Mouse (Mus musculus) limb, embryonic 11.5 days (tissue): Measurements from ENCODE around the gene Cfdp1. TPM values are rescaled to one million over a fixed set of nuclear protein-coding genes. Genes with fewer than 3 reads are reported as not detected.

Experiments used
- ATAC-seq: fragments of 200-750 bp; cut with Nextera tagmentation; 2 replicates; pipeline ENCODE4 v1.8.0; 2017; ENCODE audit warnings: low read depth; ENCODE audit not compliant: insufficient number of reproducible peaks, low FRiP score, low TSS enrichment
- DNase-seq: peaks from one replicate; pipeline ENCODE4 v3.0.0-alpha.2; 2015; ENCODE audit warnings: low spot score
- H3K27ac ChIP-seq: fragments of 300-500 bp; sonication (generic); replicated peaks from 2 replicates; pipeline ENCODE4 v1.5.1; 2014; ENCODE audit warnings: low read depth, mild to moderate bottlenecking, low read length
- H3K27me3 ChIP-seq: fragments of 300-500 bp; sonication (generic); 2 replicates; pipeline ENCODE4 v1.6.1; 2014; ENCODE audit warnings: mild to moderate bottlenecking, low read length, mixed read lengths; ENCODE audit not compliant: control insufficient read depth, insufficient read depth
- H3K36me3 ChIP-seq: fragments of 300-500 bp; sonication (generic); 2 replicates; pipeline ENCODE4 v1.6.1; 2014; ENCODE audit warnings: mild to moderate bottlenecking, low read length, moderate library complexity, mixed read lengths; ENCODE audit not compliant: control insufficient read depth, insufficient read depth
- H3K4me1 ChIP-seq: fragments of 300-500 bp; sonication (generic); 2 replicates; pipeline ENCODE4 v1.6.1; 2014; ENCODE audit warnings: low read length, mixed read lengths; ENCODE audit not compliant: control insufficient read depth, insufficient read depth
- H3K4me2 ChIP-seq: fragments of 300-500 bp; sonication (generic); 2 replicates; pipeline ENCODE4 v1.6.1; 2014; ENCODE audit warnings: low read depth, mild to moderate bottlenecking, moderate library complexity; ENCODE audit not compliant: severe bottlenecking
- H3K4me3 ChIP-seq: fragments of 300-500 bp; sonication (generic); 2 replicates; pipeline ENCODE4 v1.5.1; 2014; ENCODE audit warnings: low read depth, low read length
- H3K9ac ChIP-seq: fragments of 300-500 bp; sonication (generic); 2 replicates; pipeline ENCODE4 v1.6.1; 2014; ENCODE audit warnings: mild to moderate bottlenecking, low read length
- H3K9me3 ChIP-seq: fragments of 300-500 bp; sonication (generic); 2 replicates; pipeline ENCODE4 v1.6.1; 2016; ENCODE audit warnings: low read length; ENCODE audit not compliant: control insufficient read depth
- WGBS: fragments of 180-500 bp; shearing (Covaris S2); extraction: QIAGEN DNeasy Blood & Tissue Kit; methylation state at CpG from one replicate; pipeline ENCODE4 v1.1.7; 2014; 5-methylcytosine and 5-hydroxymethylcytosine counted together
- polyA plus RNA-seq: library from polyadenylated mRNA; unstranded; fragments of >200 nt; fragmentation: Nextera tagmentation; extraction: Ambion mirVana; gene quantifications from 2 replicates; pipeline ENCODE4 v1.2.1, GENCODE M21; 2014

The Cfdp1 gene
- polyA plus RNA-seq, 1 experiment from 2014 or later = 268 TPM

DNA sequence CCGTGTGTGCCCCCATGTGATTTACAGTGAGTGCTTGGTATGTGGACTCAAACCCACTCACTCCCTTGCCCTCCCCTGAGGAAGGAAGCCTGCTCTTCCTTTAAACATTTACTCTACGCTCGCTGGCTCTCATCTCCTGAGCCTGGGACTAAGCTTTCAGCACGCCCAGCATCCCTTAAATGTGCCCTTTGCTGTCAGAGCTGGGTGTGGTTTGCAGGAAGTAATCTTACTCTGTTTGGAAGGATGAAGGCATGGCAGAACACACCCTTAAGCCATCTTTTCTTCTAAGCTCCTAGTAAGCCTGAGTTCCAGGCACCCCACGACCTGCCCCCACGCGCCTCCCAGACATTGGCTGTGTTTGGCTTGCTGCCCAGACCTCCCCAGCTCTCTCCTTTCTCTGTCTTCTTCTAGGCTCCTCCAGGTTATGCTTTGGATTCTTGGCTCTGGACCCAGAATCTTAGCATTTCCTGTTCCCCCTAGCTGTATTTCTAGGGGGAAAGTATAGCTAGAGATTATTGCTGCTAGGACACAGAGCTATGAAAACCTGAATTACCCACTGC, 34.1 kb upstream of the Cfdp1 start:
- H3K27me3 ChIP-seq = peaks cover 33% of the 10 kb centered on the region
- no peaks in the 10 kb centered on the region for H3K36me3 ChIP-seq
- ATAC-seq = no peak
- no peak overlapping the region for H3K4me2 ChIP-seq
- no peaks in the 10 kb centered on the region for H3K9me3 ChIP-seq
- H3K27ac ChIP-seq = no peak overlapping the region
- DNase-seq = no peak
- H3K9ac ChIP-seq = no peak overlapping the region
- H3K4me3 ChIP-seq = no peak overlapping the region
- WGBS = 56% methylated on average over 7 of the region's 7 CpGs
- H3K4me1 ChIP-seq = peaks cover 8% of the 10 kb centered on the region

DNA sequence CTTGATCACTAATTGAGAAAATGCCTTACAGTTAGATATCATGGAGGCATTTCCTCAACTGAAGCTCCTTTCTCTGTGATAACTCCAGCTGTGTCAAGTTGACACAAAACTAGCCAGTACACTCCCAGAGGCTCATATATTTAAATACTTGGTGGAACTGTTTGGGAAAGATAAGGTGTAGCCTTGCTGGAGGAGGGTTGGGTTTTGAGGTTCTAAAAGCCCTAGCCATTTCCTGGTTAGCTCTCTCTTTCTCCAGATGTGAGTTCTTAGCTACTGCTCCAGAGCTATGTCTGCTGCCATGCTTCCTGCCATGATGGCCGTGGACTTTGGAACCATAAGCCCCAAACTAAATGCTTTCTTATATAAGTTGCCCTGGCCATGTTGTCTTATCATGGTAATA, 33.4 kb upstream of the Cfdp1 start:
- Histone ChIP-seq H3K4me2 (no peak overlapping the region), H3K9ac (no peak overlapping the region), H3K36me3 (no peaks in the 10 kb centered on the region), H3K9me3 (no peaks in the 10 kb centered on the region), H3K4me3 (no peak overlapping the region), H3K4me1 (peaks cover 8% of the 10 kb centered on the region), H3K27me3 (peaks cover 33% of the 10 kb centered on the region), H3K27ac (no peak overlapping the region)
- DNase-seq (no peak), ATAC-seq (no peak)
- WGBS = 82% methylated on average over 1 of the region's 1 CpGs

DNA sequence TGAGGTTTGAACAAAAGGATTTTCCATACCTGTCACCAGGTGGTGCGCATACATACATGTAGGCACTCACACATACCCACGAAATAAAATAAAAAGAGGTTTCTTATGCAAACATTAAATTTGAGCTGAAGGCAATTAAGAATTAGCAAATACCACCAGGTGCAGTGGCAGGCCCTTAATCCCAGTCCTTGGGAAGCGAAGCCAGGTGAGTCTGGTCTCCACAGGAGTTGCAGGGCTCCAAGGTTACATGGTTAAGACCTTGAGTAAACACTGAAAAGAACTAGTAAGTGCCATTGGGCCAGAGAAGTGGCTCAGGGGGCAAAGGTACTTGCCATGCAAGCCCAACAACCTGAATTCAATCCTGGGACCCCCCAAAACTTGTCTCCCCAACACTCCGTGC, 29.5 kb upstream of the Cfdp1 start:
- Histone ChIP-seq H3K4me3 (no peak overlapping the region), H3K36me3 (no peaks in the 10 kb centered on the region), H3K4me1 (no peaks in the 10 kb centered on the region), H3K27me3 (peaks cover 4% of the 10 kb centered on the region), H3K9ac (no peak overlapping the region), H3K27ac (no peak overlapping the region), H3K4me2 (no peak overlapping the region), H3K9me3 (no peaks in the 10 kb centered on the region)
- WGBS = 90% methylated on average over 4 of the region's 4 CpGs
- DNase-seq = no peak
- ATAC-seq = no peak

DNA sequence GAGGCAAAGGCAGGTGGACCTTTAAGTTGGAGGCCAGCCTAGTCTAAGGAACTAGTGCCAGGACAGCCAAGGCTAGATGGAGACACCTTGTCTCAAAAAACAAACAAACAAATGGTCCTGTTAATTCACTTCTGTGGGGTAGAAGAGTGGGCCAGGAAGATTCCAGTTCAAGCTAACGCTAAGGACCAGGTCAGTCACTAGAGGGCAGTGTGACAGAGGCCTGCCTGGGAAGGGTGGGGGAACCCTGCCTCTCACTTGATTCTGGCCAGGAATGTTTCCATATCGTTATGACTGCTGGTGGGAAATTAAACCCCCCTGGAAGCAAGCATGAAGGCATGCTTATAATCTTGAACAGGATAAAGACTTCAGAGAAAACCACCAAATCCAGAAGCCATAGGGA, 27.5 kb upstream of the Cfdp1 start:
- H3K4me1 ChIP-seq = no peaks in the 10 kb centered on the region
- H3K27ac ChIP-seq = no peak overlapping the region
- ATAC-seq = peak; percentile 58; the same call in 1 of the 2 replicates
- peak; percentile 77 for DNase-seq
- no peak overlapping the region for H3K9ac ChIP-seq
- no peaks in the 10 kb centered on the region for H3K36me3 ChIP-seq
- no peaks in the 10 kb centered on the region for H3K27me3 ChIP-seq
- no peak overlapping the region for H3K4me3 ChIP-seq
- 1% methylated on average over 2 of the region's 2 CpGs for WGBS
- no peak overlapping the region for H3K4me2 ChIP-seq
- H3K9me3 ChIP-seq = no peaks in the 10 kb centered on the region

DNA sequence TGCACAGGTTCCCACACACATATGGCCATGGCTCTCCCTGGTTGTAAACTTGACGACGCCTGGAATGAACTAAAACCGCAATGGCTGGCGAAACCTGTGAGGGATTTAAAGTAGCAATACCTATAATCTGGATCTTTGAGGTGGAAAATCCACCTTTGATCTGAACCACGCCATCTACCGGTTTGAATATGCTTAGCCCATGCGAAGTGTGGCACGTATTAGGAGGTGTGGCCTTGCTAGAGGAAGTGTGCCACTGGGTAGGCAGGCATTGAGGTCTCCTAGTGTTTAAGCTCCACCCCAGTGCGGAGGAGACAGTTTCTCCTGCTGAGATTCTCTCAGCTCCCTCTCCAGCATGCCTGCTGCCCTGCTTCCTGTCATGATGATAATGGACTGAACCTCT, 23.6 kb upstream of the Cfdp1 start:
- WGBS = 64% methylated on average over 9 of the region's 9 CpGs

DNA sequence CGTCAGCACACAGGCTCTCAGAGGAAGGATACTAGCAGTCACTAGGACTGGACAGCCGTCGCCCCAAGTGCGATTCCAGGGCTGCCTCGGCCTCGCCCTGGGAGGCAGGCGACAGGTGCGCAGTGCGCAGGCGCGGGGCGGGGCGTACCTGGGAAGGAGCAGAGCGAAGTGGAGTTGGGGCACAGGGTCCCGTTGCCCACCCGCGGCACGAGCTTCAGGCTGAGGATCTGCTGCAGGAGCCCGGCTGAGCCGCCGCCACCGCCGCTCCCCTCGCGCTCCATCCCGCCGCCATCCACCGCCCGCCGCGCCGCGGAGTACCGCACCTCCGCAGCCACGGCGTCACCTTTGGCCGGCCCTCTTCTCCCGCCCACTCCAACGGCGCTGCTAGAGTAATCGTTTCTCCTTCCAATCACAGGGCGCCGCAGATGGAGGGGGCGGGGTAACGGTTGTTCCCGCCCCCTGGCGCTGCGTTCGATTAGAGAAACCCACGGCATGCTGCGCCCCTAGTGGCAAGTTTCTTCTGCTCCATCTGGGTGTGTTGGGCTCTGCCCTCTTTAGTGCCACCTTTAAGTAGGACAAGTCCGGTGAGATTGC, 22.4 kb upstream of the Cfdp1 start, which contains the start of gene Tmem170:
Tmem170 (minus strand) TSS at position 396 of the 594 bp plus-strand sequence.
- ATAC-seq = peak; percentile 98
- Histone ChIP-seq H3K4me3 (peak within 1 kb of the TSS; percentile 76), H3K27ac (peak within 1 kb of the TSS; percentile 59; the same call in 1 of the 2 replicates), H3K27me3 (no peaks in the 10 kb centered on the region), H3K9ac (peak within 1 kb of the TSS; percentile 72), H3K9me3 (no peaks in the 10 kb centered on the region), H3K4me1 (no peaks in the 10 kb centered on the region), H3K36me3 (no peaks in the 10 kb centered on the region), H3K4me2 (peak within 1 kb of the TSS; percentile 74)
- under 1% methylated on average over 53 of the region's 53 CpGs for WGBS
- peak; percentile 99 for DNase-seq

More for the DNA sequence above, 23.6 kb upstream of the Cfdp1 start:
- no peak for ATAC-seq
- Histone ChIP-seq H3K9me3 (no peaks in the 10 kb centered on the region), H3K9ac (no peak overlapping the region), H3K4me2 (no peak overlapping the region), H3K4me3 (no peak overlapping the region), H3K27ac (no peak overlapping the region), H3K4me1 (no peaks in the 10 kb centered on the region), H3K36me3 (no peaks in the 10 kb centered on the region), H3K27me3 (no peaks in the 10 kb centered on the region)
- DNase-seq = no peak

DNA sequence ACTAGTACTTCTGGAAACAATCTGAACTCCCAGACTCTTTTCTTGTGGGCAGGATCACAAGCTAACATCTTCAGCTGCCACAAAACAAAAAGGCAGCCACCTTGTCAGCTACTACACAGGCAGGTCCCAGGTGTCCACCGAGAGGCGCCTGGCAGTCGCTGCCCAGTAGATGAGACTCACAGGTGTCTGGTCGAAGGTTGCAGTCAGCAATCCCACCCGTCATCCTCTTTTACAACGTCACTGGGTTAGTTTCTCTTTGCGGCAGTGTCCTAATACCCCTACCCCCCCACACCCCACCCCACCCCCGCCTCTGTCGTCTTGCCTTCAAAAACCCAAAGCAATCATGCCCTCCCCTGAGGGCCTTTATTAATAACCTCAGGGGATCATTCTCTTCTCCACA, 21.7 kb upstream of the Cfdp1 start:
- no peaks in the 10 kb centered on the region for H3K4me1 ChIP-seq
- H3K27me3 ChIP-seq = no peaks in the 10 kb centered on the region
- peak overlapping the region; percentile 72 for H3K9ac ChIP-seq
- no peak for DNase-seq
- H3K4me3 ChIP-seq = peak overlapping the region; percentile 76
- H3K27ac ChIP-seq = no peak overlapping the region
- H3K4me2 ChIP-seq = peak overlapping the region; percentile 74
- no peaks in the 10 kb centered on the region for H3K36me3 ChIP-seq
- no peak for ATAC-seq
- 21% methylated on average over 9 of the region's 9 CpGs for WGBS
- no peaks in the 10 kb centered on the region for H3K9me3 ChIP-seq

DNA sequence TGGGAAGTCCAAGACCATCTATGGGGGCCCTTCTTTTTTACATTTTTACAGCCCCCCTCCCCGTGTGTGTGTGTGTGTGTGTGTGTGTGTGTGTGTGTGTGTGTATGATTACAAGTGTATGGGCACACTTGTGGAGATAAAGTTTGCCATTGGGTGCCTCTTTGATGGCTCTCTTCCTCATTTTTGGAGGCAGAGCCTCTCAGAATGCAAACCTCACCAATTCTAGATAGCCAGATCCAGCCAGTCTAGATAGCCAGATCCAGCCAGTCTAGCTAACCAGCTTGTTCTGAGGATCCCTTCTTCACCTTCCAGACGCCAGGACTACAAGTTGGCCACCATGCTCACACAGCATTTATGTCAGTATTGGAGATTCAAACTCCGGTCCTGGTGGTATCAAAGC, 17.2 kb upstream of the Cfdp1 start:
- H3K9ac ChIP-seq = no peak overlapping the region
- DNase-seq = no peak
- H3K27me3 ChIP-seq = no peaks in the 10 kb centered on the region
- no peak overlapping the region for H3K4me3 ChIP-seq
- H3K4me1 ChIP-seq = no peaks in the 10 kb centered on the region
- no peak for ATAC-seq
- no peak overlapping the region for H3K4me2 ChIP-seq
- 78% methylated on average over 3 of the region's 3 CpGs for WGBS
- H3K36me3 ChIP-seq = no peaks in the 10 kb centered on the region
- no peak overlapping the region for H3K27ac ChIP-seq
- no peaks in the 10 kb centered on the region for H3K9me3 ChIP-seq

DNA sequence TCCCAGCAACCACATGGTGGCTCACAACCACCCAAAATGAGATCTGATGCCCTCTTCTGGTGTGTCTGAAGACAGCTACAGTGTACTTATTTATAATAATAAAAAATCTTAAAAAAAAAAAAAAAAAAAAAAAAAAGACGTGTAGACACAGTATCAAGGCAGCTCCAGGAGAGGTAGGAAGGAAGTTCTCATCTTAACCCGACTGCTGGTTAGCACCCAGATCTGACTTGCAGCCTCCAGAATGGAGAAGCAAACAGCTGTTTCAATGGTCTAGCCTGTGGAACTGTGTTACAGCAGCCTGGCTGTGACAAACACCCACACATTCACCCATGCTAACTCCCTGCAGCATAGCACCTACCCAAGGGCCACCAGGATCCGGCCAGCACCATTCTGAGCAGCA, 16.3 kb upstream of the Cfdp1 start:
- H3K9ac ChIP-seq = no peak overlapping the region

More for the DNA sequence above, 16.3 kb upstream of the Cfdp1 start:
- no peaks in the 10 kb centered on the region for H3K9me3 ChIP-seq
- no peak for ATAC-seq
- no peak for DNase-seq
- no peak overlapping the region for H3K4me2 ChIP-seq
- no peaks in the 10 kb centered on the region for H3K4me1 ChIP-seq
- no peak overlapping the region for H3K27ac ChIP-seq
- no peaks in the 10 kb centered on the region for H3K27me3 ChIP-seq
- WGBS = 90% methylated on average over 3 of the region's 3 CpGs
- H3K4me3 ChIP-seq = no peak overlapping the region
- no peaks in the 10 kb centered on the region for H3K36me3 ChIP-seq
